Mouse (Mus musculus): ENCODE results near the gene Kif13a.

DNA sequence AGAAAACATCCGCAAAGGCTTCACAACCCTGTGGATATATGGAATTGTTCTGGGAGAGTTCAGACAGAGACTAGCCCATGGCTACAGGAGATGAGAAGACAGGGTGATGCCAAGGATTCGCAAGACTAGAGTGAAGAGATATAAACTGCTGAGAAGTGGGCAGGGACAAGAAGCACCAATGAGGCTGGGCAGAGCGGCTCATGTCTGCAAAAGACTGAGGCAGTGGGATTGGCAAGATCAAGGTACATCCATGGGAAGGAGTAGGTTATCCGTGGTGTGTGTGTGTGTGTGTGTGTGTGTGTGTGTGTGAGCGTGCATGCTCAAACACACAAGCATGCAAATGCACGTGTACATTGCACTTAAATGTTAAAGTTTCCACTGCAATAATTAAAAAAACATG lies 49.4 kb downstream of the Kif13a start:
- TF ChIP-seq POLR2A (IDR thresholded peaks at IDR 0.05; ENCODE audit: borderline replicate concordance, control insufficient read depth, low read depth, low read length): no peak
- no peak for TF ChIP-seq CTCF (IDR thresholded peaks at IDR 0.05; ENCODE audit: control insufficient read depth, insufficient read depth, low read length)

All from bone marrow, adult 2 months (tissue).